Mouse (Mus musculus): ENCODE measurements at regions not wholly inside any gene's neighbourhood (a gene's known extent, or its start where the extent isn't known, plus 50 kb on each side); places are given as distances from the start of the nearest gene placed in this dataset.
A peak's percentile ranks its signal among the peaks of the same experiment; 100 is the strongest.

DNA sequence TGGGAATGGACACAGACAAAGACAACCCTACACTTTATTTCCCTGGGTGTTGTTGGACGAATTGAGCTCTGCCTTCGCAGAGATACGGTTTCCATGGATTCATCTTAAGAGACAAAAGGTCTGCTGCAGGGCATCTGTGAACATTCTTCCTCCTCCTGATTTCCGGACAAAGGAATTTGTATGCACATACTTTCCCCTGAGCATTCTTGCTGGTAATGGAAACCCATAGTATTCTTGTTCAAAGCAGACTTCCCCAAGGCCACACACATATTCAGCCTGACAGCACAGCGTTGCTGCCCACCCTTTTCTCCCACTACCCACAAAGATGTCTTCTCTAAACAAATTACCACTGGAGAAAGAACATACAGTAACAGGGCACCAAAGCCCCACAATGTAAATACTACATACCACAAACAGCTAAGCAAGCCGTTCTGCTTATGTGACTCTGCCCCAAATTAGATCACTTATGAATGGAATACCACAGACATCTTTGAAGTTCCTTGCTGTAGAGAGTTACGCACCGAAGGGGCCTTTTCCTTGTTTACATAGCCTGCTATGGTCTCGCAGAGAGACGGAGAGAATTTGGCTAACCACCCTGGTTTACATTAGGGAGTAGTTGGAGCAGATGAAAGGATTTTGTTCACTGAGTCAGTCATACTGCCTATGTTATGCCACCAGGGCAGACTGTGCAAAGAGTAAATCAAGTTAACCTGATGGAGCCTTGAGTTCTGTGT, 96.0 kb upstream of the Tas2r134 start:
- H3K4me3 ChIP-seq (ENCODE audit: insufficient read depth, low read length), result no peak overlapping the region
- peak overlapping the region; percentile 9; the same call in 1 of the 2 replicates for H3K27ac ChIP-seq (ENCODE audit: insufficient read depth, low read length)
- H3K4me1 ChIP-seq (ENCODE audit: control insufficient read depth, insufficient read depth, low read length), result peaks cover 14% of the 10 kb centered on the region
- TF ChIP-seq POLR2A (IDR thresholded peaks at IDR 0.05; ENCODE audit: low read depth, low read length) (no peak), CTCF (IDR thresholded peaks at IDR 0.05; ENCODE audit: borderline replicate concordance, insufficient read depth, low read length) (no peak)

DNA sequence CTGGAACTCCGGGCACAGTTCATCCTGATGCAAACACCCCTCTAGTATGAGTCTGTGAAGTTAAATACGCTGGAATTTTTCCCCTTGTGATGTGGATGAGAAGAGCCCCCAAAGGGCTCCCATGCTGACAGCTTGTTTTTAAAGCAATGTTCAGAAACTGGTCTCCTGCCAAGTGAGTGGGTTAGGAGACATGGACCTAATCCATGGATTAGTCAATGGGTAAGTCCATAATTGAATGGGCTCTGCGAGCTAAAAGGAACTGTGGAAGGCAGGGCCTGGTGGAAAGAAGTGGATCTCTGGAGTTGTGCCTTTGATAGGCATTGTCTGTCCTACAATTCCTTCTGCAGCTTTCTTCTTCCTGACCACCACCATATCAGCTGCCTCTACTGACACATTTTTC, 104.5 kb upstream of the Tas2r134 start:
- H3K4me3 ChIP-seq (ENCODE audit: insufficient read depth, low read length), result no peak overlapping the region
- TF ChIP-seq CTCF (IDR thresholded peaks at IDR 0.05; ENCODE audit: borderline replicate concordance, insufficient read depth, low read length), result no peak
- no peak for TF ChIP-seq POLR2A (IDR thresholded peaks at IDR 0.05; ENCODE audit: low read depth, low read length)
- no peak overlapping the region for H3K27ac ChIP-seq (ENCODE audit: insufficient read depth, low read length)
- H3K4me1 ChIP-seq (ENCODE audit: control insufficient read depth, insufficient read depth, low read length), result no peaks in the 10 kb centered on the region

DNA sequence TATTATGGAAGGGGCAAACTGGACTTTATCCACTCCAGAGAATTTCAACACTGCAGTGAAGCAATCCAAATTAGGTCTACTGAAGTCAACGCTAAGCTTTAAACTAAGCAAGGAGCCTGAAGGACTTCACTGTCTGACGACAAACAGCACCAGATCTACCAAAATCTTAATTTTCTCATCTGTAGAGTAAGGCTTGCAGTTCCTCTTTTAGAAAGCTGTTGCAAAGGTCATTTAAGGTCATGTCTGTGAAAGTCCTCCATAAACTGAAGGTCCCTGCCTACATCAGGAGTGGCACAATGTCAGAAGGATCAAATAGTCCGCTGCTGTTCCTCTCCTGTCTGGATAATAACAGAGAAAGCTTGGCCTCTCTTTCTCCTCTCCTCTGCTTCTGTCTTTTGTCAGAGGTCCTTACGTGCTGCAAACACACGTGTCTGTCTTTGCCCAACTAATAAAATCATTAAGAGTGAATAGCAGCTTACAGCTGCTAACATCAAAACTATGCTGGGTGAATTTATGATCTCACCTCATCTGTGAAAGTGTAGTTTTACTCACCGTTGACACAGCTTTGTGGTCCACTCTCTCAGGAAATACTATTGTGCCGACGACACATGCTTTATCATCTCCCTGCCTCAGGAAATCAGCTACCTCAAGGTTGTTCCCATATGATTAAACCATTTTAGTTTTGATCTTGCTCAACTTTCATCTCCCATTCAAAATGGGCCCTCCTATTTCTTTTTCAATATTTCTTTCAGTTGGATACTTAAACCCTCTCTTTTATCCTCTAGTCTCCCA, 117.9 kb upstream of the Tas2r134 start:
- no peak overlapping the region for H3K27ac ChIP-seq (ENCODE audit: insufficient read depth, low read length)
- TF ChIP-seq CTCF (IDR thresholded peaks at IDR 0.05; ENCODE audit: borderline replicate concordance, insufficient read depth, low read length) (no peak), POLR2A (IDR thresholded peaks at IDR 0.05; ENCODE audit: low read depth, low read length) (no peak)
- H3K4me1 ChIP-seq (ENCODE audit: control insufficient read depth, insufficient read depth, low read length), result no peaks in the 10 kb centered on the region
- H3K4me3 ChIP-seq (ENCODE audit: insufficient read depth, low read length), result no peak overlapping the region

DNA sequence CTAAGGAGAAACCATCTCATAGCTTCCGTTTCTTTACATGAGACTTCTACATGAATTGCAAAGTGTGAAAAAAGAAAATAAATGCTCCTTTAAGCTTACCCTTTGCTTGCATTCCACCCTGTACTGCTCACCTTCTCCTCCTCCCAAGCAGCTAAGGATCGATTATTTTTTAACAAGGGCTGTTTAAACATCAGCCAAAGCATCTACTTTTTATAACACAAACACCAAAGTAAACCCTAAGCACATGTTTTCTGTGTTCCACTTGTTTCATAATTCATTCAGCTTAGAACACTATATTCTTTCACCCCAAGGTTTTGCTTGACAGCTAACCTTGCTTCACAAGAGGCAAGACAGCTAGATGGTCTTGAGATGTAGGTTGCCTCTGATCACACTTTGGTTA, 129.4 kb upstream of the Tas2r134 start:
- Histone ChIP-seq H3K4me1 (ENCODE audit: control insufficient read depth, insufficient read depth, low read length) (no peaks in the 10 kb centered on the region), H3K4me3 (ENCODE audit: insufficient read depth, low read length) (no peak overlapping the region), H3K27ac (ENCODE audit: insufficient read depth, low read length) (no peak overlapping the region)
- no peak for TF ChIP-seq CTCF (IDR thresholded peaks at IDR 0.05; ENCODE audit: borderline replicate concordance, insufficient read depth, low read length)
- no peak for TF ChIP-seq POLR2A (IDR thresholded peaks at IDR 0.05; ENCODE audit: low read depth, low read length)

DNA sequence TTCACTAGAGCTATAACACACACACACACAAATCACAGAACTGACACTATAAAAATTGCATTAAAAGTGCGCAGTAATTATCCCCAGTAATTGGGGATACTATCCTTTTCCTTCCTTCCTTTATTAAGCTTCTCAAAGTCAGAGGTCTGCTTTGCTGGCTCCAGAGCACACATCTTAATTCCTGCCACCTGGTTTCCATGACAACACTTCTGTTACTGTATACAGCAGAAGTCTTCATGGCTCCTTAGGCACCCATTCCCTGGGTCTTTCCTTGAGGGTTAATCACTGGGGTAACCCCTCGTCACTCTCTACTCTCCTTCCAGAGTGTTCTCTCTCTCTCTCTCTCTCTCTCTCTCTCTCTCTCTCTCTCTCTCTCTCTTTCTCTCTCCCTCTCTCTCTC, 153.6 kb upstream of the Tas2r134 start:
- TF ChIP-seq CTCF (IDR thresholded peaks at IDR 0.05; ENCODE audit: borderline replicate concordance, insufficient read depth, low read length), result no peak
- no peak for TF ChIP-seq POLR2A (IDR thresholded peaks at IDR 0.05; ENCODE audit: low read depth, low read length)
- Histone ChIP-seq H3K27ac (ENCODE audit: insufficient read depth, low read length) (no peak overlapping the region), H3K4me3 (ENCODE audit: insufficient read depth, low read length) (no peak overlapping the region), H3K4me1 (ENCODE audit: control insufficient read depth, insufficient read depth, low read length) (no peaks in the 10 kb centered on the region)

DNA sequence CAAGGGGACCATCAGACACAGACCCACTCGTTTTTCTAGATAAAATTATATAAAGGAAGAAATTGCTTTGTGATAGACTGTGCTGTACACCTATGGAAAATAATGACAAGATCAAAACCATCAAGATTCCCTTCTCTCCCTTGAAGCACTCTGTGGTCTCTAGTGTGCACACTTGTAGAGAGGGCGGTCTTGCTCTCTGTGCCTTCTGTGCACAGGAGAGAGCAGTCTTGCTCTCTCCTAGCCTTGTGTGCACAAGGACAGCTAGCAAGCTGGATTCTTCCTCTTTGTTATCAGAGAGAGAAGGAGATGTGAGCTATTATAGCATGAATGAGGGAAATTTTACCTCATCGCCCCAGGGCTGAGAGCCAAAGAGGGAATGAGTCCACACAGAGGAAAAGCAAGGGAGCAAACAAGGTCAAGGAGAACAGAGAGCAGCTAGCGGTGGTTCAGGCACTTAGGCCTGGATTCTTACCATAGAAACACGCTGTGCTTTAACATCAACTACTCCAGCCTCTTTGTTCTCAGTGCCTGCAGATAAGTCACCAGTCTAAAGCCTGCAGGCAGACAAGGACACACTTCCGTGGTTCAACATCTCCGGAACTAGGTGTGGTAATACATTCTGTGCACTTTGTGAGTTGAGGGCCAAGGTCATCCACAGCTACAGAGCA, 160.2 kb upstream of the Tas2r134 start:
- peaks cover 6% of the 10 kb centered on the region for H3K4me1 ChIP-seq (ENCODE audit: control insufficient read depth, insufficient read depth, low read length)
- TF ChIP-seq POLR2A (IDR thresholded peaks at IDR 0.05; ENCODE audit: low read depth, low read length), result no peak
- TF ChIP-seq CTCF (IDR thresholded peaks at IDR 0.05; ENCODE audit: borderline replicate concordance, insufficient read depth, low read length), result no peak
- no peak overlapping the region for H3K27ac ChIP-seq (ENCODE audit: insufficient read depth, low read length)
- H3K4me3 ChIP-seq (ENCODE audit: insufficient read depth, low read length), result no peak overlapping the region

DNA sequence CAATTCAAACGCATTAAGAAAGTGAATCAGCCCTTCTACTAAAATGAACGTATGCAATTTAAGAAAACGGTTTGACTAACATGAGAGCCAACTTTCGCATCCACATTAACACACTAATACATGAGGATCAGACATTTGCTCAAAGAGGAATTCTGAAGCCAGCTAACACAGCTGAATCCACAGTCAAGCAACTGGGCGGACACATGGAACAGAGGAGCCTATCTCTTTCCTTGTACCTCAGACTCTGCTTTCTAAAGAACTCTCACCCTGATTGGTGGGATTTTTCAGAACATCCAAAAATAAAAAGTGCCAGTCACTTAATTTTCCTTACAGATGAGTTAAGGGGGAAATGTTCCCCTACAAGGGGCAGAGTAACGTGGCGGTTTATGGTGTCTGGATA, 161.3 kb upstream of the Tas2r134 start:
- Histone ChIP-seq H3K4me3 (ENCODE audit: insufficient read depth, low read length) (no peak overlapping the region), H3K4me1 (ENCODE audit: control insufficient read depth, insufficient read depth, low read length) (peaks cover 6% of the 10 kb centered on the region), H3K27ac (ENCODE audit: insufficient read depth, low read length) (peak overlapping the region; percentile 71)
- no peak for TF ChIP-seq CTCF (IDR thresholded peaks at IDR 0.05; ENCODE audit: borderline replicate concordance, insufficient read depth, low read length)
- no peak for TF ChIP-seq POLR2A (IDR thresholded peaks at IDR 0.05; ENCODE audit: low read depth, low read length)

DNA sequence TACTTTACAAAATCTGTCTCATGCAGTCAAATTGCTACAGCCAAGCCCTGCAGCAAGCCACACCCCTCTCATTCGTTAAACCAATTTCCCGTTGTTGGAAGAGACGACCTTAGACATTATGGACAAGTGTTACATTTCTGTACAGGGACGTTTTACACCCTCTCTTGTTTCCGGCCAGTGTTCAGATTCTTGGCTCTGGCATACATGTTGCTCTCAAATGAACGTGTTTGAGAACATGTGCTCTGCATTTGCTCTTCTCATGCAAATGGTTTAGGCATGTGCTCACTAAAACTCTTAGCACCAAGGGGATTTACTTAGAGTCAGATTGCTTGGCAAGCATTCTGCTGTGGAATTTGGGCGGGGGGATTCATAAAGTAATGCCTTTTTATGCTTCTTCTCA, 161.7 kb upstream of the Tas2r134 start:
- H3K4me3 ChIP-seq (ENCODE audit: insufficient read depth, low read length), result no peak overlapping the region
- peak overlapping the region; percentile 71 for H3K27ac ChIP-seq (ENCODE audit: insufficient read depth, low read length)
- peaks cover 6% of the 10 kb centered on the region for H3K4me1 ChIP-seq (ENCODE audit: control insufficient read depth, insufficient read depth, low read length)
- TF ChIP-seq CTCF (IDR thresholded peaks at IDR 0.05; ENCODE audit: borderline replicate concordance, insufficient read depth, low read length), result no peak
- no peak for TF ChIP-seq POLR2A (IDR thresholded peaks at IDR 0.05; ENCODE audit: low read depth, low read length)

DNA sequence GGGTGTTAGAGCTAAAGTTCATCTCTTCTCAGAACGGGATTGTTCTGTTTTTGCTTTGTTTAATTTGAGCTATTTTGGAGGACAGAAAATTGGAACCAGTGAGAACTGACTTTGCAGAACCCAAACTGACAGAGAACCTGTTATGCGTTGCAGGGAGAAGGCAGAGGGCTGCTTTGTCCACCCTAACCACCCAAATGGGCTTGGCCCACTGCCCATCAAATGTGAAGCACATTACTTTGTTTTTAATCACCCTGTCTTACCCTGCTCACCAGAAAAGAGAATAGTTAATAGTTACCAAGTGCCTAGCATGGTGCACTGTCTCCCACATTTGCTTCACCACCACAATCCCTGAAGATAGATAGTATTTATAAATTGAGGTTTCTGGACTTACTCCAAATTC, 163.0 kb upstream of the Tas2r134 start:
- Histone ChIP-seq H3K27ac (ENCODE audit: insufficient read depth, low read length) (peak overlapping the region; percentile 40; the same call in 1 of the 2 replicates), H3K4me1 (ENCODE audit: control insufficient read depth, insufficient read depth, low read length) (peaks cover 6% of the 10 kb centered on the region), H3K4me3 (ENCODE audit: insufficient read depth, low read length) (no peak overlapping the region)
- no peak for TF ChIP-seq POLR2A (IDR thresholded peaks at IDR 0.05; ENCODE audit: low read depth, low read length)
- no peak for TF ChIP-seq CTCF (IDR thresholded peaks at IDR 0.05; ENCODE audit: borderline replicate concordance, insufficient read depth, low read length)

Measured in embryonic fibroblast, embryonic 13.5 days (primary cell).